Mouse (Mus musculus): Measurements from ENCODE around the gene Sgms2. TPM values are rescaled to one million over a fixed set of nuclear protein-coding genes. Genes with fewer than 3 reads are reported as not detected.

The Sgms2 gene
- total RNA-seq, 2 experiments from 2014 or later = 2.1 to 3.5 TPM

DNA sequence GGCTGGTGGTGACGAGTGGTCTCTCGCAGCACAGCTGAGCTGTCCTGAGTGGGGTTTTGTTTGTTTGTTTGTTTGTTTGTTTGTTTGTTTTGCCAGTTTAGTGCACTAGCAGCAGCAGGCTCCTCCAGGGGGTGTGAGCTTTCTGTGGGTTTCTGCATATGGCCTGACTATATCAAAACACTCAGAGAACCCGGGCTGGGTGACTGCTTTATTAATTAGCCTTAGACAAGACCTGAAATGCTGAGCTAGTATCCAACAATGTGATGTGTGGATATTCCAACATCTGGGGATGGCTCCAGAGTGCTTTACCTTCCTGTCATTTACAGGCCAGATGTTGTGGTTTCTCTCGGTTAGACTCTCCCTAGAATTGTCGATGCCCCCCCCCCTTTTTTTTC lies 187.9 kb downstream of the Sgms2 start:
- no peak for DNase-seq

DNA sequence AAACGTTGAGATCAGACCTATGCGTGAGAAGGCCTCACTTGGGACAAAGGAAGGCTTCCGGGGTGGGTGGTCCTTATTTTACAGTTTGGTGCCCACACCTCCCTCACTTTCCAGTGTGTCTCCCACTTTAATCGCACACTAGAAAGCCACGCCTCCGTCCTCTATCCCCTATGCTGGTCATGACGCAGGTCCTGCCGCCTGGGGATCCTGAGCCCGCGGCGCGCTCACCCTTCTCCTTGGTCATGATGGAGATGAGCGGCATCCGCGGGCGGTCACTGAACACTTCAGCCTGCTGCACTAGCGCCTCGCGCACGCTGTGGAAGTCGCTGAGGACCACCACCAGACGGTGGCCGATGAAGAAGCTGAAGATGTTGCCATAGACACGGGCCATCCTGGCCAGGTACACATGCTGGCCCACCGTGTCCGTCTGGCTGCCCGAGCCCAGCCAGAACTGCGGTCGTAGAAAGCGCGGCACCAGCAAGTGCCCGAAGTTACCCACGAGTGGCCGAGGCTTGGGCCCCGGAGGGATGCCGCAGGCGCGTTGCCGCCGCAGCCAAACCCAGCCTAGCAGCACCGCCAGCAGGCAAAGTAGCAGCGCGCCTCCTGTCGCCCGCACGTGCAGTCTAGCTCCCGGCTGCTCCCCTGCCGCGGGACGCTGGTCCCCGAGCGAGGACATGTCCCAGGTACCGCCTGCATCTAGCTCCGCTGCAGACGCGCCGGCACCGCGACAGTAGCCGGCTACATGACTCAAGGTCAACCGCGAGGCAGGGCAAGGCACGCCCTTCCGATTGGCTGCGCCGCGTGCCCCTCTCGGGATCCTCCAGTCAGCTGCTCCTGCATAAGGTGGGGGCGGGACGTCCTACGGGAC lies 188.5 kb downstream of the Sgms2 start, which contains the start of gene Cyp2u1:
Gene Cyp2u1 (minus strand): TSS at position 776 of the 868 bp plus-strand sequence.
- peak; percentile 88 to 89 for DNase-seq

DNA sequence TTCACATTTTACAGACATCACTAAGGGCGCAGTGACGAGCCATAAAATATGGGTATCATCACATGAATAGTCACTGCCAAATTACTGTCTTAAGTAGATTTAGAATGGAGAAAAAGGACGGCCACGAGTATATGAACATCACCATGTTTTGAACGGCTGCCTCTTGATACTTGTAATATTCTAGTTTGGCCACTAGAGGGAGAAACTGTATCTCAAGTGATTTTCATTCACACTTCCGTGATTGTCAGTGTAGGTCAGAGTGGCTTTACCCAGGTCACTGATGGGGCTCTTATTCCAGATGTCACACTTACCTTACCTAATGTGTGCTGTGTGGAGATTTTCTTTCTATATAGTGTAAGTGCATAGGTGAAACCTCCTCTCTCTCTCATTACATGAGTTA lies 191.3 kb downstream of the Sgms2 start:
- DNase-seq = no peak

DNA sequence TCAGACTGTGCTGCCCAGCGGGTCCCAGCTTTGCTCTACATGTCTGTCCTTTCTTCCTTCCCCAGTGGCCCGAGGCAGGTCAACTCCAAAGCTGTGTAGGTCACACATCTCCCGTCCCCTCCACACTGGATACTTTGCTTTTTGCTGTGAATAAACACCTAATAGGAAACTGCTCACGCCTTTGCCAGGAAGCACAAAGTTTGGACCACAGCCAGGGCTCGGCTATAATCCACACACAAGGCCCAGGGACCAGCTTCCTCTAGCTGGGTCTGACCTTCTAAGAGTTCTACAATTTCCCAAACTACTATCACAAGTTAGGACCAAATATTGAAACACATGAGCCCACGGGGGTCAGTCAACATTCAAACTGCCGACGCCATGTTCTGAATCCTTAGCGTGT lies 192.1 kb downstream of the Sgms2 start:
- DNase-seq = no peak

DNA sequence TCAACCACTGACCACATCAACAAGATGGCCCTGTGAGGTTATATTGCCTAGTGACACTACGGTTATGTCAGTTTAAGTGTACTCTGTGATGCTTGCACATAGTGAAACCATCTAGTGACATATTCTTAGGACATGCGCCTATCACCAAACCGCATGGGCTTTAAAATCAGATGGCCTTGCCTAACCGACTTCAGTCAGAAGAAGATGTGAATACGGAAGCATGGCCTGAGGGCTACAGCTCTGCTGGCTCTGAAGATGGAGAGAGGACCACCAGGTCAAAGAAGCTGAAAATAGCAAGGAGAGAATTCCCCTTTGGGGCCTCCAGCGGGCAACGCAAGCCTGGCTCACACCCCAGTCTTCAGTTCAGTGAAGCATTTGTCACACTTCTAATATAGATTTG lies 194.3 kb downstream of the Sgms2 start:
- DNase-seq = no peak

DNA sequence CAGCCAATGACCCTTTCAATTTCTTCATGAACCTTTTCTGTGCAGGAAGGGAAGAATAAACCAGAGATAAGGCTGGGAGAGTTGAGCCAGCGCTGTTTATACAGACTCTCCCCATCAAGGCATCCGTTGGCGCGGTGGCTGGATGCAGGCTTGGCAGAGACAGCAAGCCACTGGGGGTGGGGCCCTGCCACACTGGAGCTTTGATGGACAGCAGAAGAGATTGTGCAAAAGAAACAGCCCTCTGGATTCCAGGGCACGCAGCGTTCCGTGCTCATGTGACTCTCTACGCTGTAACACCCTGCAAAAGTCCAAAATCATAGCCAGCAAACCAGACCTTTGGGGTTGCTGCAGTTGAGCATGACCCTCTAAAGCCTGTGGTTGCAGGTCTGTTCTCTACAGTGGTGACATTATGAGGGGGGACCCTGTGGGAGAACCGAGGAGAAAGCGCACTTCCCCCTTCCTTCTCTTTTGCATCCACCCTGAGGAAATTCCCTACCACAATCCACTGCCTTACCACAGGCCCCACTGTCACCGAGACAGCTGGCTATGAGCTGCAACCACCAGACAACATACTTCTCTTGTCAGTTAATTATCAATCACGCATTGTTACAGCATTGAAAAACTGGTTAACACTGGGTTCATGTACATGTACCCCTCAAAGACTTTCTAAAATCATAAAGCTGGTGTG lies 195.6 kb downstream of the Sgms2 start:
- no peak for DNase-seq

DNA sequence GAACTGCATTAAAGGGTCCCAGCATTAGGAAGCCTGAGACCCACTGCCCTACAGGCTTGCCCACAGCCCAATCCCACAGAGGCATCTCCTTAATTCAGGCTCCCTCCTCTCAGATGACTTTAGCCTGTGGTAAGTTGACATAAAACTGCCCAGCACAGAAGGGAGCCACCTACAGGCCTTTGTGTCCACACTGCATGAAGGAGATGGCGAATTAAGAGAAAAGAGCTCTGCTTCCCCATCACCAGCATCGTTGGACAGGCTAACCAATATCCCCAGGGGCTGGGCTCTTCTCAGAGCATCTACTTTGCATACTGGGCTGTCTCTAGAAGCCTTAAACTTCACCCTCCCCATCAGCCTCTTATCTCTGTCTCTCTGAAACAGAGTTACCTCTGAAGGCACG lies 196.7 kb downstream of the Sgms2 start:
- DNase-seq = no peak

DNA sequence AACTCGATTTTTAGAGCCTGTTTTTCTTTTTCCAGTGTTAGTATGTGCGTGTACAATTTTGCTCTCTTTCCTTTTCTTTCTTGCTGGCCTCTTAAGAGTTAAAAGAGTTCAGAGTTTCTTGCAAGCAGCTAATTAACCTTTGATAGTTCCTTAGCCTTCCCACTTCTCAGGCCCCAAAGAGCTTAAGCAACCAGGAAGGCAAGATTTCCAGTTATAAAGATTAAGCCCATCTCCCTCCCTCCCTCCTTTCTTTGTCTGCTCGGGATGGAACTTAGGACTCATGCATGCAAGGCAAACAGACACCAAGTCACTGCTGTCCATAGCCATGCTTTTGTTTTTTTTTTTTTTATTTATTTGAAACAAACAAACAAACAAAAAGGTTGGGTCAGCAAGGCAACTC lies 198.3 kb downstream of the Sgms2 start:
- DNase-seq = no peak

DNA sequence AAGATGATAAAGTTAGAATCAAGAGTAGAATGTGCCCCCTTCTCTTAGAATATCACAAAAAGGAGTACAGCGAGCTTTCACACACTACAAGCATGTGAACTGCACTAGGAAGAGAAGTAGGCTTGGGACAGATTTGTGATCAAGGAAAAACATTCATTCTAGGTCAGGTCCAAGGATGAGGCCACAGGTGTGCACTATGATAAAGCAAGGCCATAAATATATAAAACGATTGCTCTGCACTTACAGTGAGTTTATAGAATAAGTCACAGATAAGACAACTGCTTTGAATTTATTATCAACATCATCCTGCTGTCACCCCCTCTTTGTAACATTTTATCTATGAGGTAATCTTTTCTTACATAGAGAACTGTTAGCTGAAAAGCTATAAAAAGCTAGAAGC lies 198.9 kb downstream of the Sgms2 start:
- DNase-seq = no peak

DNA sequence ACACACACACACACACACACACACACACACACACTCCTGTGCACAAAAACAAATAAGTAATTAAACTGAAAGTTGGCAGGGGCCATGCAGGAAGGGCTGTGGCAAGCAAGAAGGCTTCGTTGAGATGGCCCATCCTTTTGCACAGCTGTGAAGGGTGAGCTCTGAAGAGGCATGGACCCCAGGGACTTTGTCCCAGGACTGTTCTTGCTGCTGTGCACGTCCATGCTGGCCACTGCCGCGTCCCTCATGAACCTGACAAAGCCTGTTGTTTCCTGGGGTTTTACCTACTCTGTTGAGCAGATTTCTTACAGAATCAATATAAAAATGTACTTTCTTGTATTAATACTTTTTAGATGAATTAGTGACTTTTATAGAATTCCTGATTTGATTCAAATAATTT lies 199.3 kb downstream of the Sgms2 start:
- DNase-seq = no peak

DNA sequence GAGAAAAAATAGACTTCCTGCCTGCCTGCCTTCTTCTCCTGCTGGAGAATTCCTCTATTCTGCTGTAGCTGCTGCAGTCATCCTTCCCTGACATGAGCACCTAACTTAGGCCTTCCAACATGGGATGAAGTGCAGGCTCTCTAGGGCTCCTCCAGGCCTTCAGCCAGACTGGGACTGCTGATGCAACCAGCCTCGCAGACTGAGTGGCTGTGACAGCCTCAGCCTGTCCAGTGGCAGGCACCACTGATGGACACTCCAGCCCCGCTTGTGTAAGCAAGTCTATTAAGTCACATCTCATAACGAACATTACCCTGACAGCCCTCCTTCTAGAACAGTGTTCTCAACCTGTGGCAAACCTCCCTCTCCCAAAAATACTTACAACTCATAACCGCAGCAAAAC lies 217.1 kb downstream of the Sgms2 start:
- no peak for DNase-seq

DNA sequence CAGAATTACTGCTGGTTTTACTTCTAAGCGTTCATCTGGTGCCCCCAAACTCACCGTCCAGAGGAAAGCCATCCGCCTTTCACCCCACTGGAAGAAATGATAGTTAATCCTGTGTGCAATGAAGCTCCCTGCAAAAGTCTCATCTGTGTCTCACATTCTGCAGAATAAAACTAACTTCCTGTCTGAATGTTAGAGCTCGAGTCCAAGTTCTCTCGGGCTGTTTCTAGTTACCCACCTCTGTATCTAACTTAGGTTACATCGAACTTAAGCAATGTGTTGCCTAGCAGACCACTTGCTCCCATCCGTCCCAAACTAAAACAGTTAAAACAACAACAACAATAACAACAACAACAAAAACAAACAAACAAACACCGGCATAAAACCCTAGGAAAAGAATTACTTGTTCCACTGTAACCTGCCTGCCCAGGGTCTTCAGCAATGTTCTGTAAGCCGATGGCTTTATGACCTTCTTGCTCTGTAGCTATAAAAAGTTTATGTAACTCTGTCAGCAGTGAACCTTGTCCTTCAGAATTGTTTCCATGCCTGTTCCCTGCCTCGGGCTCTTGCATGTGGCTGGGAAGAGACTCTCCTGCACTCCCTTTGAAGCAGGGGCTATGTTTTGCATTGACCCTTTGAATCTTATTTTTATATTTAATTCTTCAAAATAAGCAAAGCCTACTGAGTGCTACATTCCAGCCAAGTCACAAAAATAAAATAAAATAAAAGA lies 218.7 kb downstream of the Sgms2 start:
- DNase-seq = no peak

DNA sequence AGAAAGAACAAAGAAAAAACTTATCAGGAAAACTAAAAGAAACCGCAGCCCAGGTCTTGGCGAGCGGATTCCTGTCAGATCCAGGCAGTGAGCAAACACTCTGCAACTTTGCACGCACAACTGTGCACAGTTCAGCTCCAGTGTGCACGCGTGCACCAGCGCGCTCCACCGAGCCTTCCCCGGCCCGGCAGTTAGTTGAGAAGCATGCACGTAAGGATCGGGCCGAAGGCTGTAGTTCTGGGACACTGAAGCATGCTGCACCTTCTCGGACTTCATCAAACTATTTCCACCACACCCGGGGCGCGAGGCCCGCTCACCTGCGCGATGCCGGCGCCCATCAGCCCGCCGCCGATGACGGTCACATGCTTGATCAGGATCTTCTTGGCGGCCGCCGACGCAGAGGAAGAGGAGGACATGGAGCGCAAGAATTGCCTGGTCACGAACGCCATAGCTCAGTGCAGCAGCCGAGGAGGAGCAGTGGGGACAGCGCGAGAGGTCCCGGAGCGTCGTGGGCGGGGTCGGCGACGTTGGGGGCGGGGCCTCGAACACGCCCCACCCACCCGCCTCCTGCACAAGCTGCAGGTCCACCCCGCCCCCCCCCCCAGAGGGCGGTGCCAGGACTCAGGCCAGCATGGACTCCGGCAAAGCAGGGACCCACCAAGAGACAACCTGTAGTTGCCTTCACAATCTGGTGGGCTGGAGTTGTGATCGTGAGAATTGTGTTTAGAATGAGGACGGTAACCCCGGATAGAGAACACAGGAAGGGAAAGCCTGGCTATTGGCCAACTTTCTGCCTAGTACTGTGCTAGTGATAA lies 219.4 kb downstream of the Sgms2 start, which contains the start of gene Hadh:
Gene Hadh (minus strand): TSS at position 543 of the 815 bp plus-strand sequence.
- peak; percentile 77 to 79 for DNase-seq

DNA sequence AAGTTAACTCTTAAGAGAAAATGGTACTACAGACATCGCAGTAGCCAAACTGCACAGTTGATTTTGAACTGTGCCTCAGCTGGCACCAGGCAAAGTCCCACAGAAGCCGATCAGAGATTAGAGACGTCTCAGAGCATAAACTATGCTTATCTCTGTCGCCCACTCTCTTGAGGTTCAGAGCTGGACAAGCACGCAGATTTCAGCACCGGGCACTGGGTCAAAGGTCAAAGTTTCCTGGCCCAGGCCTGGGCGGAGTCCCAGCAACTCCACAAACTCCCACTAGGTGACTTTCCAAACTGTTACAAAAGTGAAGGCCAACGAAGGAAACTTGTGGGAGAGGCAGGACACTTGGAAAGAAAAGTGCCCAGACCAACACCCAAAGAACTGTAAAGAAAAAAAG lies 220.1 kb downstream of the Sgms2 start:
- no peak for DNase-seq

DNA sequence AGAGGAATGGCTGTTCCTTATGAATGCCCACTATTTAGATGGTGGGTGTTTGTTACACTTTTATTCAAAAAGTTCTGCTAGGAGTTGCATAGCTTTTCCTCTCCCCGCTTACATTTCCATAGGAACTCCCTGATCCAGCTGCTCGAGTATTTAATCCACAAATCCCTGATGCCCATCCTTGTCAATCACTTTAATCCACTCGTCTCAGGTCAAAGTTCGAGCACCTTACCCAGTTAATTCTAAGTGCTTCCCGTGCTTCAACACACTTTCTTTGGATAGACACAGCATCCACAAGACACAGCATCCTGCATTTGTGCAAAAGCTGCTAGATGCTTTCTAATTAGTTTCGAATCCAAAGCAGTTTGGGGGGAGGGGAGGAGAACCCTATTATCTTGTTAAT lies 220.8 kb downstream of the Sgms2 start:
- no peak for DNase-seq

Other genes starting within 250 kb of the Sgms2 start
- 10 to 100 TPM; 21.0 to 21.5 TPM for gene Hadh, start 219.3 kb downstream of the Sgms2 start, total RNA-seq (2021)
- gene Cyp2u1, start 188.2 kb downstream of the Sgms2 start, total RNA-seq (2021) = 10 to 100 TPM; 15.6 to 15.7 TPM
- 10 to 100 TPM; 72.0 to 74.3 TPM for gene Papss1, start 73.4 kb upstream of the Sgms2 start, total RNA-seq (2021)

Data from layer of hippocampus, postnatal 36 days (tissue).